Mouse (Mus musculus): ENCODE measurements at regions not wholly inside any gene's neighbourhood (a gene's known extent, or its start where the extent isn't known, plus 50 kb on each side); places are given as distances from the start of the nearest gene placed in this dataset.

DNA sequence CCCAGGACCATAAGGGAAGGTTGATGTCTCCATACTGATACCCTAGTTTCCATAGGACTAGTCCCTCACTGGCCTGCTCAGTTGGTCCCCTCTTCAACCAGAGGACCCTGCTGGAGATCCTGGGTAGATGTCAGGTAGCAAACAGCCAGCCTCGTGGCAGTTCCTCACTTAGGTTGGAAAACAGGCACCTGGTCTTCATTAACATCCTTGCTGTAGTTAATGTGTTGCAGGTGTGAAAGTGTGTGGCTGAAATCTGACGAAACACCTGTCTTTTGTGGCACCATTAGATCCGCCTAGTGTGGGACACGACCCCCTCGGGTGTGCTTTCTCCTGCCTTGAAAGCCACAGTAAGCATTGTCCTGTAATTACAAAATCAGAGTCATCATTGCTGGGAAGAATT lies 551.9 kb downstream of the Nfib start:
- TF ChIP-seq GATA1 (IDR thresholded peaks at IDR 0.05; ENCODE audit: borderline replicate concordance, low read length), result no peak
- TF ChIP-seq FLI1 (IDR thresholded peaks at IDR 0.05; ENCODE audit: low read length), result no peak
